Mouse (Mus musculus) cerebellum, adult 11 months (tissue): ENCODE results near the gene Tmem150c.

Experiments used
- DNase-seq: peaks from one replicate; pipeline ENCODE4 v3.0.0; 2022

The Tmem150c gene

DNA sequence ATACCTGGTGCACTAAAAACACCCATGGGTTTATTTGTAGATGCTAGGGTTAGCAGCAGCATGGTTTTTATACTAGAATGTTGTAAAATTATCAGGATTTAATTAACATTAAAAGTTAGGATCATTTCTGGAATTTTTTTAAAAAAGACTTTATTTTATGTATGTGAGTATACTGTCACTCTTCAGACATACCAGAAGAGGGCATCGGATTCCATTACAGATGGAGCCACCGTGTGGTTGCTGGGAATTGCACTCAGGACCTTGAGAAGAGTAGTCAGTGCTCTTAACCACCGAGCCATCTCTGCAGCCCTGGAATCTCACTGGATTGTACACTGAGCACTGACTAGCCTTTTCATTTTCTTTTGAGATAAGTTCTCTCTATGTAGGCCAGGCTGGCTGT, 109.7 kb downstream of the Tmem150c start:
- DNase-seq = no peak

DNA sequence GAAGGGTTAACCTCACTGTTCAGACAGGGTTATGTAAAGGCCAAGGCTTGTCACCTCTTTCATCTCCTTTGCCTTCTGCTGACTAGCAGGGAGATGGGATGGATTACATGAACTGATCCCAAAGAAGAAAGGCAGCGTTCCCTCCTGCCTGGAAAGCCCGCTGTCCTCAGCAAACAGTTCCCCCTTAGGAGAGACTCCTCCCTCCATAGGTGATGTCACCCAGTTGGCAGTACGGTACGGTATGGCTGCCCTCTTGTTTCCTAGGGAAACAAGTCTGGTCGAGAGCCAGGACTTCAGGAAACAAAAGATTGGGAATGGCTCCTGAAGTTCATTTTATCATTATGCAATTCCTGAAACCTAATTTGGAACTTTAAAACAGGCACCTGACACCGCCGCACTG, 111.7 kb downstream of the Tmem150c start:
- no peak for DNase-seq

- DNase-seq = no peak
Observed at GRCm38 (mm10) chr5:100047143-100047640, 112.4 kb downstream of the Tmem150c start.

DNA sequence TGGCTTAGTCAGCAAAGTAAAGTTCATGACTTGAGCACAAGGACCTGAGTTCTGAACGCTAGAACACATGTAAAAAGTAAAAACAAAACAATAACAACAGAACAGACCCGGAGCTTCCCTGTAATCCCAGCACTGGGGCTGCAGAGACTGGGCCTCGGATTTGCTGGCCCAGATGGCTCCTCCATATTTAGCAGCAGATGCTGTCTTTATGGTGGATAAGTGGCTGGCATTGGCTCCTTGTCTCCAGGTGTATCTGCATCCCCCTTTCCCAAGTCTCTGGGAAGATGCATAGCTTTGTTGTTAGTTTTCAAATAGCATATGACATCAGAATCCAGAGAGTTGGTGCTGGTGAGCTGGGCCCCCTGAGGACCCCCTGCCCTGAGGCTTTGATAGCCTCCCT, 113.5 kb downstream of the Tmem150c start:
- DNase-seq = no peak

DNA sequence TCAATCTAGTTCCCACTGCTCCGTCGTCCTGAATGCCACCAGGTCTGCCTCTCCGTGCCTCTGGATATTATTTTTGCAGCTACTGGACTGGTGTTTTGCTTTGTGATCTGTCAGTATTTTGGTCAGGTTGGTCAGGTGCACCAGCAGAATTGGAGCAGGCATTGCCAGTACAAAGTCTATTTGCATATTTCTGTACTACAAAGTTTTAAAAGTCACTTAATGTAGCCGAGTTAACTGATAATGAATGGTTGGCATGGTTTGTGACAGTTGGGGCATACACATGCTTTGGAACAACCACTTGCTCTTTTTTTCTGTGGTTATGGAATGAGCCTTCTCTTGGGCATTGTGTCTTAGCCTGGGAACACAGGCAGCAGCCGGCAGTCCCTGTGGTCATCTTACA, 115.0 kb downstream of the Tmem150c start:
- no peak for DNase-seq

- no peak for DNase-seq
Observed at GRCm38 (mm10) chr5:100044030-100044429, 115.6 kb downstream of the Tmem150c start.

- DNase-seq = peak; percentile 60
Observed at GRCm38 (mm10) chr5:100043361-100043760, 116.2 kb downstream of the Tmem150c start.

- no peak for DNase-seq
Observed at GRCm38 (mm10) chr5:100042467-100042866, 117.1 kb downstream of the Tmem150c start.

- DNase-seq = no peak
Observed at GRCm38 (mm10) chr5:100041272-100041671, 118.3 kb downstream of the Tmem150c start.

DNA sequence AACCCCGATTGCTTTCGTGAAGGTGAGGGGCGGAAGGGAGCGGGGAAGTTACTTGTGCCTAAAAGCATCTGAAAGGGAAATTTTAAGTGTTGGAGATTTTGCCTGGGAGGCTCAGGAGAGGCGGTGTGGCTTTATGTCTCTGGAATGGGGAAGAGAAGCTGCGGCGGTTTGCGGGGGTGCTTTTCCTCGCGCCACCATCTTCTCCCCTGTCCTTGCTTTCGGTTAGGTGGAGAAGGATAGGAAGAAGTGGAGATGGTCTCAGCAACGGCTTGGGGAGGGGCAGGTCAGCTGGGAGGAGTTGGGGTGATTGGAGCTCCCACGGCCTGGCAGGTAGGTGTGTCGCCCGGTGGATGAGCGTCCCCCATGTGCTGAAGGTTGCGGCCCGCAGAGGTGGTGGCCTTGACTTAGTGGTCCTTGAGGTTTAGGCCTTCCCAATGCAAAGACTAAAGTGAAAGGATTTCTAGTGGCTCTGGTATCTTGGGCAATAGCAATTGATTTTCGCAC, 119.3 kb downstream of the Tmem150c start:
- DNase-seq = peak; percentile 44

GRCm38 (mm10) chr5:100039602-100040142, 119.9 kb downstream of the Tmem150c start, which contains the start of the genes Hnrnpdl and Enoph1:
Gene Hnrnpdl, minus strand, starts transcription at chr5:100039664.
Gene Enoph1, plus strand, starts transcription at chr5:100039985.
- peak; percentile 93 for DNase-seq

DNA sequence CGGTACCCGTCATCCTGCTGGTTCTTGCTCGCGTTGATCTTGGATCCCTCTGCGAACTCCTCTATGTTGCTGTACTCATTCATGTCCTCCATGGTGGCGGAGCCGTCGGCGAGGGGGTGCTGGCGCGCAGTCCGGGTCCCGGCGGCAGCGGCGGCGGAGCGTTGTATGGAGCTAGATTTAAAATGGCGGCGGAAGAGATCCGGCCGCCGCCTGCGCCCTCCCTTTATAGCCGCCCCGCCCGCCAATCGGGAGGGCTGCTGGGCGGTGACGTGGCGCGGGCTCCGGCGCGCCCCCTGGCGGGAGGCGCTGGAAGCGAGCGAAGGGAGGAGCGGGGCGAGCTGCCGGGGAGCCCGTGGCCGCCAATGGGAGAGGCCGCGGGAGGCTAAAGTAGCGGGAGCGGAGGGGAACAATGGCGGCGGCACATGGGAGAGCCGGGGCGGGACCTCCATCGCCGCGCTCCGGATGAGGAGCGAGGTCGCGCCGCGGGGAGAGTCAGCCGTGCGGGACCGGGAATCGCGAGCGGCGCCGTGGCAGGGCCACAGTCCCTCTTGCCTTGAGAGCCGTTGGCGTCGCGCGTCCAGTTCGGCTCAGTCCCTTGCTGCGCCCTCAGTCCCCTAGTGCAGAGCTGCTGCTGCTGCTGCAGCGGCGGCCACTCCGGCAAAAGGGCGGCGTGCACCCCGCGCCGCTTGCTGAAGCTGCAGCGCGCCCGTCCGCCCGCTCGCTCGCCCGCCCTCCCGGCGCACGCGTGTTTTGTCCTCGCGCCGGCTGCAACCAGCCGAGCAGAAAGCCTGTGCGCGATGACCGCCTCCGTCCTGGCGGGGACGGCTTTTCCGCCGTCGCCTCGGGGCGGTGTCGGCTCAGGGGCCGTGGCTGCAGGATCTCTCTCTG, 120.7 kb downstream of the Tmem150c start:
- peak; percentile 97 for DNase-seq

DNA sequence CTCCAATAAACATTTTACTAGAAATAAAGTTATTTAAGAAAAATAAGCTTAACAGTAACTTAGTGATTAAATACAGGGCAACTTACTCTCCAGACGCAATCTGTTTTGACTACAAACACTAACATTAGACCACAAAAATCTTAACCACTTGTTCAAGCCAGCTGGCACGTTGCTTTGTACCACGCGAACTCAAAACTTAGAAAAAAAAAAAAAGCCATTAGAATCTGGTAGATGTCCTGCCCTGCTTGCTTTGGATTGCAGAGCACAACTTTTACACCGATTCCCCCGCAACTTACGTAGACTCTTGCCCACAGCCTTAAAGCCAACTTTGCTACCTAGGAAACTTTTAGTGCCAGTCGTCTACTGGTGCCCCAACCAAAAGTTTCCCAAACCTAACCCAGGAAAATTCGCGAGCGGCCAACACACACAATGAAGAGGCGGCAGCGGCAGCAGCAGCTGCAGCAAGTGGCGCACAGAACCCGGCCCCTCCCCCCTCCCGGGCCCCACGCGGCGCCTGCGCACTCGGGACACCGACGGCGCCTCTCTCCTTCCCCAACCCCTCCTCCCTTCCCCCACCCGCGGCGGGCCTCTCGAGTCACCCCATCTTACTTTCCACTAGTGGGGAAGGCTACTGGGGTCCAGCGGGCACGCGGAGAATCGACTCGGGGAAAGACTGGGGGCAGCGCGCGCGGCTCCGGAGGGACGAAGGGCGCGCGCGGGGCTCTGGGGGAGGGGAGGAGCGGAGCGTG, 121.5 kb downstream of the Tmem150c start:
- DNase-seq = peak; percentile 86

DNA sequence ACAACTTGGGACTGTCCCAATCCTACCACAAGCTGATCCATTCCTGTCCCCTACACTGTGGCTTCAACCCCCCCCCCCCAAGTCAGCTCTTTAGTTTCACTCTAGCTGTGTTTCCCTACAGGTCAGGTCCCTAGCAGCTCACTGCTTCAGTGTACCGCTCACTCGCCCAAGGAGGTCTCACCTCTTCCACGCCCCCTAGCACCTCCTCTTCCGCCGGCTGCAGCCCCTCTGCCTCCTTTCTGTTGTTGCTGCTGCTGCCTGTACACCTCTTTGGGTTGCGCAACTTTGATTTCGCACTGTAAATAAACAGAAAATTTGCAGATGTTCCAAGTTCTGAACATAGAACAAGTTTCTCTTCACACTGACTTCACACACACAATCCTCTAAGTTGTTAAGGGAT, 122.9 kb downstream of the Tmem150c start:
- DNase-seq = no peak

DNA sequence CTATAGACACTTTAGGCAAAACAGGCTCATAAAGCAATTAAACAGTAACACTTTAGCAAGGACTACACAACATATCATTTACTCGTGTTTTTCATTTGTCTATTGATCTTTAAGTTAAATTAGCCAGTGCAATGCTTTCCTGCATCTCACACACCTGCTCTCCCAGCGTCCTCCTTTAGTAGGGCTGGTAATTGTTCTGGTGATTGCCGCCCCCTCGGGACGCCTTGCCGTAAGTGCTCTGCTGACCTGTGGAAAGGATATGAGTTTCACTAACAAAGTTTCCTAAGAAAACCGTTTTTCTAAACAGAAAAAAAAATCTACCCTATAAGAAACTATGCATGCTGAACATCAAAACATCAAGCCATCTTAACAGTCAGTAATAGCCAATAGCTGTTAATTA, 123.7 kb downstream of the Tmem150c start:
- no peak for DNase-seq

GRCm38 (mm10) chr5:100032646-100033045, 127.0 kb downstream of the Tmem150c start:
- no peak for DNase-seq

DNA sequence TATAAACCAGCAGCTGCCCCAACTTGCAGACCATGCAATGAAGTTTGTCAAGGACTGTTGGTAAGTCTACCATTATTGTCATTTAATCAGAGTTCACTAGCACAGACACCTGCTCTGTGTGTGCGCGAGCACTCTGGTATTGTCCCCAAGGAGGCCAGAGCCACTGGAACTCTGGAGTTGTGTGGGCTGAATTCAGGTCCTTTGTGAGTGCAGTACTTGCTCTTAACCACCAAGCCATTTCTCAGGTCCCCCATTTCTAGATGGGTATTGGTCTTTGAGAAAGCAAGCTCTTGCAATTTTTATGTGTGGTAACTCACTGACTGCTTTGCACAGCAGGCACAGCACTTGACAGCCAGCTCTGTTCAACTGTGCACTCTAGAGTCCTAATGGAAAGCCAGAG, 127.5 kb downstream of the Tmem150c start:
- no peak for DNase-seq

DNA sequence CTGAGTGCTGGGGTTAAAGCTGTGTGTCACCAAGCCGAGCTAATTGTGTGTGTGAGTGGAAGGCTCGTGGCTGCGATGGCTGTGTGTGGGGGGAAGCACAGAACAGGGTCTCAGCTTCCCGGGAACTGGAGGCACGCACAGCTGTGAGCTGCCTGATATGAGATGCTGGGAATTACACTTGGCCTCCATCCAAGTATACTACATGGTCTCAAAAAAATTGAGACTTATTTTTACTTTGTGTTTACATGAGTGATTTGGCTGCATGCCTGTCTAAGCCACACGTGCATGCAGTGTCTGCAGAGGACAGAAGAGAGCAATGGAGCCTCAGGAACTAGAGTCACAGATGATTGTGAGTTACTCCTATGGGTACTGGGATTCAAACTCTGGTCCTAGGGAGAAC, 129.5 kb downstream of the Tmem150c start:
- DNase-seq = no peak
